Mouse (Mus musculus) limb, embryonic 14.5 days (tissue): Measurements from ENCODE around the gene Tbc1d2. TPM values are rescaled to one million over a fixed set of nuclear protein-coding genes. Genes with fewer than 3 reads are reported as not detected.

Experiments
- ATAC-seq: fragments of 200-750 bp; cut with Nextera tagmentation; 2 replicates; pipeline ENCODE4 v1.8.0; 2017; ENCODE audit warnings: low read depth, moderate number of reproducible peaks, moderate TSS enrichment; ENCODE audit not compliant: low FRiP score
- DNase-seq: peaks from one replicate; pipeline ENCODE4 v3.0.0-alpha.2; 2015; ENCODE audit warnings: low spot score
- H3K27ac ChIP-seq: fragments of 300-500 bp; sonication (generic); replicated peaks from 2 replicates; pipeline ENCODE4 v1.5.1; 2014; ENCODE audit warnings: low read depth, mild to moderate bottlenecking, low read length, moderate library complexity, mixed read lengths
- H3K27me3 ChIP-seq: fragments of 300-500 bp; sonication (generic); 2 replicates; pipeline ENCODE4 v1.6.1; 2014; ENCODE audit warnings: low read length, mixed read lengths; ENCODE audit not compliant: control insufficient read depth, insufficient read depth
- H3K36me3 ChIP-seq: fragments of 300-500 bp; sonication (generic); 2 replicates; pipeline ENCODE4 v1.6.1; 2014; ENCODE audit warnings: mild to moderate bottlenecking, low read length, moderate library complexity, mixed read lengths; ENCODE audit not compliant: control insufficient read depth, insufficient read depth
- H3K4me1 ChIP-seq: fragments of 300-500 bp; sonication (generic); 2 replicates; pipeline ENCODE4 v1.6.1; 2014; ENCODE audit warnings: antibody characterized with exemption, low read length, mixed read lengths; ENCODE audit not compliant: control insufficient read depth, insufficient read depth
- H3K4me2 ChIP-seq: fragments of 300-500 bp; sonication (generic); replicated peaks from 2 replicates; pipeline ENCODE4 v1.6.1; 2014; ENCODE audit warnings: low read depth, mild to moderate bottlenecking, low read length, moderate library complexity; ENCODE audit not compliant: severe bottlenecking
- H3K4me3 ChIP-seq: fragments of 300-500 bp; sonication (generic); replicated peaks from 2 replicates; pipeline ENCODE4 v1.5.1; 2014; ENCODE audit warnings: low read length
- H3K9ac ChIP-seq: fragments of 300-500 bp; sonication (generic); 2 replicates; pipeline ENCODE4 v1.6.1; 2014; ENCODE audit warnings: mild to moderate bottlenecking, low read depth, low read length, moderate library complexity; ENCODE audit not compliant: severe bottlenecking
- H3K9me3 ChIP-seq: fragments of 300-500 bp; sonication (generic); 2 replicates; pipeline ENCODE4 v1.6.1; 2016; ENCODE audit warnings: low read length; ENCODE audit not compliant: control insufficient read depth
- POLR2A ChIP-seq: fragments of 200-500 bp; IDR thresholded peaks from 2 replicates; pipeline ENCODE4 v1.8.0; 2012; ENCODE audit warnings: inconsistent platforms, mild to moderate bottlenecking, moderate library complexity, borderline replicate concordance; ENCODE audit not compliant: insufficient read depth, insufficient read length; ENCODE audit errors: extremely low read depth
- WGBS: fragments of 180-500 bp; shearing (Covaris S2); extraction: QIAGEN DNeasy Blood & Tissue Kit; methylation state at CpG from one replicate; pipeline ENCODE4 v1.1.7; 2014; 5-methylcytosine and 5-hydroxymethylcytosine counted together
- polyA plus RNA-seq, 2 experiments: library from polyadenylated mRNA; depleted of rRNA in 1 of 2; stranded (reverse) in 1 of 2; unstranded in 1 of 2; fragments of >200 nt; fragmentation: Nextera tagmentation in 1 of 2; extraction: Ambion mirVana in 1 of 2; gene quantifications; 2 replicates each; pipeline versions ENCODE4 v1.2.1 to v1.2.3; 2012 to 2014

Tbc1d2 gene
- polyA plus RNA-seq (2012; rRNA removed) (2.1 and 2.3 TPM in 2 replicates), polyA plus RNA-seq (2014; fragmentation: Nextera tagmentation; extraction: Ambion mirVana) (1.5 and 1.9 TPM in 2 replicates)

DNA sequence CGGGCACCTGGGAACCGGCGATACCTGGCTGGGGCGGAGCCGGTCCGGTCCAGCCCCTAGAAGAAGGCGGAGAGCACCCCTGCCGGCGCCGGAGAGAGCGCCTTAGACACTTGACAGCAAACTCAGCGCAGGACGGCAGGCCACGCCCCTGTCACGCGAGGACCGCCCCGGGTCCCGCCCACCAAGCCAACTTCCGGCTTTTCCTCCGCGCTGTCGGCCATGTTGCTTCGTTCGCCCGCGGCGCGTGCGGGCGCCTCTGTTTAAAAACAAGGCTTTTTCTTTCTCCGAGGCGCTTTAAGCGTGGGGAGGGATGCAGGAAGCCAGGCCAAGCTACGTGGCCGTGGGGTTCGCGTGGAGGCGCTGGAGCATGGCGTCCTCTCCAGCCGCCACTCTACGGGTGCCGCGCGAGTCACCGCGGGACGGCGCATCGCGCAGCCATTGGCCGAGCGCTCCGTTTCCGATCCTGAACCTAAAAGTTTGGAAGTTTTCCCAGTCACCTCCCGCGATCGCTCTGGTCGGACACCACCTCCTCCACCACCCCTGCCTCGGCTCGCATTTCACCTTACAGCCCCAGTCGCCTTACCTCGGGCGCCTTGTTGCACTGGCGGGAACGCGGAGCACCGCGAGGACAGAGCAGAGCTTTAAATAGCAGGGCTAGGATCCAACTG is at the start of gene Tbc1d2:
TSS of gene Tbc1d2 (minus strand) at position 124 of the 668 bp plus-strand sequence.
- peak within 1 kb of the TSS; percentile 64 for H3K4me3 ChIP-seq
- H3K4me1 ChIP-seq, result peaks cover 6% of the 10 kb centered on the region; the same call in 1 of the 2 replicates
- WGBS, result 0% methylated on average over 64 of the region's 69 CpGs
- no peaks in the 10 kb centered on the region for H3K9me3 ChIP-seq
- peaks cover 17% of the 10 kb centered on the region; the same call in 1 of the 2 replicates for H3K27me3 ChIP-seq
- peak within 1 kb of the TSS; percentile 69 for H3K9ac ChIP-seq
- H3K36me3 ChIP-seq, result no peaks in the 10 kb centered on the region
- ATAC-seq (peak; percentile 96), DNase-seq (peak; percentile 94)
- peak within 1 kb of the TSS; percentile 85 for H3K4me2 ChIP-seq
- peak within 1 kb of the TSS; percentile 81 for H3K27ac ChIP-seq
- TF ChIP-seq POLR2A, result 0 out of 2 replicates have a peak, but pooled peaks have one; percentile 23

DNA sequence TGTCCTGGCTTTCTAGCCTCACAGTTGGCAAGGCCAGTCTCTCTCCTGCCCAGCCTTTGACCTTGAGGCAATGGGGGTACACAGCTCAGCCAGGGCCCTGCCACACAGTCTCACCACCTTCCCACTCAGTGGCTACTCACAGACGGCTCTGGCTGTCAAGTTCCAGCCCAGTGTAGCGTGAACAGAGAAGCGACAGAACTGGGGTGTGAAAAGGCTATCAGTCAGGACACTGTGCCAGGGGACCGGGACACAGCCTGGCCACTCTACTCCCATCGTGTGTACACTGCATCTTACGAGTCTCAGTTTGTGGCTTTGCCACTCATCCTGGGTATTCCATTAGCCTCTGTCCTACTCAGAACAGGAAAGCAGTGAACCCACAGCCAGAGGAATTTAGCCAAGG is 46.5 kb upstream of the Tbc1d2 start:
- no peaks in the 10 kb centered on the region for H3K9me3 ChIP-seq
- no peaks in the 10 kb centered on the region for H3K4me1 ChIP-seq
- no peak overlapping the region for H3K4me2 ChIP-seq
- H3K27ac ChIP-seq, result no peak overlapping the region
- H3K9ac ChIP-seq, result no peak overlapping the region
- no peaks in the 10 kb centered on the region for H3K36me3 ChIP-seq
- WGBS, result 79% methylated on average over 6 of the region's 6 CpGs
- no peaks in the 10 kb centered on the region for H3K27me3 ChIP-seq
- ATAC-seq, result no peak
- TF ChIP-seq POLR2A, result no peak
- no peak overlapping the region for H3K4me3 ChIP-seq
- no peak for DNase-seq

DNA sequence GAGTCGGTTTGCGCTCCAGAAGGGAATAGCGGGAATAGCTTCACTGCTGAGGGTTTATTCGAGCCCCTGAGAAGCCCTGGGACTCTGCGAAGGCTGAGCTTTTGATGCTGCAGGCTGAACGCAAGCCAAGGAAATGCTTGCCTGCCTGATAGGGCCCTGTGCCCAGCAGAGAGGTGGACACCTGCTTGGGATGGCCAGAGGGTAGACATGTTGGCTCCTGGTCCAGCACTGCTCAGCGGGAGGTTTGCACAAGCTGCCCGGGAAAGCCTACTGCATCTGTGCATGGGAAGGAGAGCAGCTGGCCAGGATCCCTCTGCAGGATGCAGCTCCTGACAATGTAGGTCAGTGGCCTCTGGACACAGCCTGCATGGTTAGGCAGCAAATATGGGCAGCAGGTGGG is 40.6 kb upstream of the Tbc1d2 start:
- WGBS, result 79% methylated on average over 8 of the region's 8 CpGs
- Histone ChIP-seq H3K4me3 (no peak overlapping the region), H3K4me1 (no peaks in the 10 kb centered on the region), H3K9me3 (no peaks in the 10 kb centered on the region), H3K4me2 (no peak overlapping the region), H3K36me3 (no peaks in the 10 kb centered on the region), H3K27me3 (no peaks in the 10 kb centered on the region), H3K27ac (no peak overlapping the region), H3K9ac (no peak overlapping the region)
- TF ChIP-seq POLR2A, result no peak
- no peak for DNase-seq
- no peak for ATAC-seq

DNA sequence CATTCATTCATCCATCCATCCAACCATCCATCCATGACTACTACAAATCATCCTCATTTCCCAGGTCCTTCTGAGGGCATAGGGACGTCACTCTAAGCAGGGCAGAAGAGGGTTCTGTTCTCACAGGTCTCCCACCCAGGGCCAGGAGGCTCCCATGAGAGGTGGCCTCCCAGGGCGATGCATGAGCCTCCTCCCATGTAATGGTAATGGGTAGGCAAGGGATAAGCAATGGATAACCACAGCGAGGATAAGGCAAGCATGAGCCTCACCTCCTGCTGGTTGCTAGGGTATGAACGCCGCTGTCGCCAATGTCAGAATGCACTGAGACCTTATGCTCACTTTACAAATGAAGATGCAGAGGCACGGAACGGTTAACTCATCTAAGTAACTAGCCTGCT is 40.0 kb upstream of the Tbc1d2 start:
- 88% methylated on average over 8 of the region's 8 CpGs for WGBS
- ATAC-seq, result no peak

DNA sequence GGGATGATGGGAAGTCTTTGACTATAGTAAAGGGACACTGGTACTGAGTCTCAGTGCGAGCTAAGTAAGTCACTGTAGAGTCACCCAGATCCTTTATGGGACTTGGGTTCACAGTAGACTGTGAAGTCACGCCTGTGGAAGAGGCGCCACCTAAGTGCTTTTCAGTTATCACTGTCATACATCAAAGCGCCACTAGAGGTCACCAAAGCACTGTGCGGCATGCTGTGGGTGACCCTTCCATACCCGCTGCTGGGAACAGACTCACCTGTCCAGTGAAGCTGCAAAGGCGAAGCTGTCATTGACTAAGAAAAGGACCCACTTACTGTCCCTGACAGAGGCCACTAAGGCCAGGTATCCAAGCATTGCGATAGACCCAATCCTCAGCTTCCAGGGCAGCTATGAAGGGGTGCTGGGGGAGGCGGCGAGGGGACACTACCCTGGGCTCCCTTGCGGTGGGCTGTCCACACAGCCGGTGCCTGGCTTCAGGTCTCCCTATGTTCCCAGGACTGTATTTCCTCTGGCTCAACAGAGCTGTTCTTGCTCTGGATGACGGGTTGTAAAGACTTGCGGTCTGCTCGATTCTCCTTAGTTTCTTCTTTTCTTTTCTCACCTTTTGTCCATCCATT is 39.5 kb upstream of the Tbc1d2 start:
- Histone ChIP-seq H3K4me2 (no peak overlapping the region), H3K4me3 (no peak overlapping the region), H3K36me3 (no peaks in the 10 kb centered on the region), H3K27me3 (no peaks in the 10 kb centered on the region), H3K4me1 (no peaks in the 10 kb centered on the region), H3K9me3 (no peaks in the 10 kb centered on the region), H3K27ac (no peak overlapping the region), H3K9ac (no peak overlapping the region)
- no peak for TF ChIP-seq POLR2A
- ATAC-seq, result peak; percentile 67; the same call in 1 of the 2 replicates
- 45% methylated on average over 15 of the region's 15 CpGs for WGBS
- DNase-seq, result peak; percentile 70

More for the DNA sequence above, 40.0 kb upstream of the Tbc1d2 start:
- Histone ChIP-seq H3K9ac (no peak overlapping the region), H3K27ac (no peak overlapping the region), H3K4me3 (no peak overlapping the region), H3K4me2 (no peak overlapping the region), H3K36me3 (no peaks in the 10 kb centered on the region), H3K9me3 (no peaks in the 10 kb centered on the region), H3K27me3 (no peaks in the 10 kb centered on the region), H3K4me1 (no peaks in the 10 kb centered on the region)
- DNase-seq, result no peak
- no peak for TF ChIP-seq POLR2A
